Mouse (Mus musculus) spleen, postnatal 10 days (tissue): Measurements from ENCODE around the gene Hlx.

Source experiments
- DNase-seq, 2 experiments: peaks; one replicate each; pipeline ENCODE4 v3.0.0; 2021 to 2022; ENCODE audit warnings: low spot score in 2 of 2

The Hlx gene

GRCm38 (mm10) chr1:184716117-184716516 lies 16.3 kb downstream of the Hlx start:
- DNase-seq = no peak

GRCm38 (mm10) chr1:184715693-184716092 lies 16.7 kb downstream of the Hlx start:
- DNase-seq = no peak

GRCm38 (mm10) chr1:184714515-184714914 lies 17.9 kb downstream of the Hlx start:
- DNase-seq = no peak

- DNase-seq = no peak
Observed at GRCm38 (mm10) chr1:184713716-184714115, 18.7 kb downstream of the Hlx start.

GRCm38 (mm10) chr1:184707532-184708248 lies 24.7 kb downstream of the Hlx start:
- DNase-seq = no peak

- DNase-seq = no peak
Observed at GRCm38 (mm10) chr1:184704901-184705300, 27.5 kb downstream of the Hlx start.

- no peak for DNase-seq
Observed at GRCm38 (mm10) chr1:184699295-184699694, 33.1 kb downstream of the Hlx start.

- DNase-seq = no peak
Observed at GRCm38 (mm10) chr1:184695451-184695850, 37.0 kb downstream of the Hlx start.

GRCm38 (mm10) chr1:184692204-184692904 lies 40.1 kb downstream of the Hlx start:
- DNase-seq = no peak

- DNase-seq = no peak
Observed at GRCm38 (mm10) chr1:184691240-184691639, 41.2 kb downstream of the Hlx start.

GRCm38 (mm10) chr1:184688026-184688425 lies 44.4 kb downstream of the Hlx start:
- no peak for DNase-seq

- no peak for DNase-seq
Observed at GRCm38 (mm10) chr1:184687512-184687911, 44.9 kb downstream of the Hlx start.

- no peak for DNase-seq
Observed at GRCm38 (mm10) chr1:184683541-184683940, 48.9 kb downstream of the Hlx start.

GRCm38 (mm10) chr1:184679416-184679965 lies 52.9 kb downstream of the Hlx start:
- no peak for DNase-seq

GRCm38 (mm10) chr1:184677641-184678040 lies 54.8 kb downstream of the Hlx start:
- DNase-seq = no peak
